Mouse (Mus musculus): ENCODE results near the gene Maz.

- no peak for TF ChIP-seq TAL1 (IDR thresholded peaks at IDR 0.05; ENCODE audit: low read length)
- TF ChIP-seq GATA1 (IDR thresholded peaks at IDR 0.05; ENCODE audit: low read length), result no peak
These were observed 51.3 kb downstream of the Maz start for GRCm38 (mm10) chr7:126975493-126975892.

Data from erythroblast, embryonic 14.5 days (primary cell).